Mouse (Mus musculus) CD4-positive helper T cell, adult 2 months (primary cell): ENCODE data around the gene Hecw2.

Experiments used
- DNase-seq: peaks from one replicate; pipeline ENCODE4 v3.0.0-alpha.2; 2012; ENCODE audit warnings: low read depth, missing footprints, low spot score

Gene Hecw2

DNA sequence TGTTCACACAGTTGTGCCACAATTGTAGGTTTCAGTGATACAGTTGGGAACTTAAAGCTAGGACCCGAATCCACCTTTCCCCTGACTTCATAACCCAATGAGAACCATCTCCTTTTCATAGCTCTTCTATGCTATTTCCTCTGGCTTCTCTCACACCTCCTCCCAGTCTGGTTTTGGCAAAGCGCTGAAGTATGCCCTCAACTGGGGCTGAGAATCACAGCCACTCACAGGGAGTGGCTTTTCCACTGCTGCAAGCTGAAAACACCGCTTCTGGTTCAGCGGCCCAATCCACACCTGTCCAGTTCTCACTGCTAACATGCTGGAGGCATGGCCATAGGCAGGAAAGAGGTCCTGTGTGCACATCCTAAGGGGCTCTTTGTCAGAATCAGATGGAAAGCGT, 300.7 kb downstream of the Hecw2 start:
- DNase-seq, result no peak

DNA sequence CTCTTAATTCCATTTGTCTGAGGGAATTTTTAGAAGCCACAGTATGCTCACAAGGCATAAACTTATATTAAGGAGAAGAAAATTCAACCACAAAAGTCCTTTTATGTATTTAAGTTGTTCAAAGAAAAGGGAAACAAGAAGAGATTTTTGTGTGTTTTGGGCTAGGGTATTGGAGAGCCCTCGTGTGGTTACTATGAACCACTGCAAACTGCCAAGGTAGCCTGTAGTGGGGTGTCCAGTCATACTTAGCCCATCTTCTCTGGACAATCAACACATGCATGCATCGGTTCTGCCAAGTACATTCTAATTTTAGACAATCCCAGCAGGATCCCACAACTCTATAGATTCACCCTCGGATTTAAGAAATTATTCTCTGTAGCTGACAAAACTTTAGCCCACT, 304.6 kb downstream of the Hecw2 start:
- DNase-seq, result peak; percentile 56

DNA sequence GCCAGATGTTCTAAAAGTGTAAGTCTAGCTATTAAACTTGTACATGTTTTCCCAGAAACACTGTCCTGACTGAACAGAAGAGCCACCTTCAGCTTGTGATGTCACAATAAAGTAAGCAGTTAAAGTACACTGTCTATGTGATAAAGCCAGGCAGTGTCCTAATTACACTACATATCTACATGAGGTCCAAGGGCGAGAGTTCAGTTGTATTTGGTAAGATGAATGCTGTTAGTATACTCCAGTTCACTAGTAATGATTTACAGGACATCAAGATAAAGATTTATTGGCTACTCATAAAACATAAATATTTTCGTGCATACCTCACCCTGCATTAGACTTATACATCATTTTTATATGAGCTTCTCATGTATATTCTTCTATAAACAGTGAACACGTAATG, 305.2 kb downstream of the Hecw2 start:
- DNase-seq, result no peak

DNA sequence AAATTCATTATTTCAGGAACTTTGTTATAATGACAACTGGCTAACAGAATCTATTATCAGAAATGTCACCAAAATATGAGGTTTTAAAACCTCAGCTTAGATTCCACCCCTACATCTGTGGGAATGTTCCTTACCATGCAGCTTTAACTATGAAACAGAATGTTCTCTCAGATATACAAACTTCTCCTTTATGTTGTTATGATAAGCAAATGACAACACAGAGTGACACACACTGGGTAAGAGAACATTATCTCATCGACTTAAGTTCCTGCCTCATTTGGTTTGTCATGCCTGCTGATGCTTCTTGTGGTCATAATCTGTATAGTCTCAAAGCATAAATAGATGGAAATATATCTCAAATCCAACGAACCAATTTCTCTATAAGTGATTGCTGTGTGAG, 312.5 kb downstream of the Hecw2 start:
- peak; percentile 34 for DNase-seq

DNA sequence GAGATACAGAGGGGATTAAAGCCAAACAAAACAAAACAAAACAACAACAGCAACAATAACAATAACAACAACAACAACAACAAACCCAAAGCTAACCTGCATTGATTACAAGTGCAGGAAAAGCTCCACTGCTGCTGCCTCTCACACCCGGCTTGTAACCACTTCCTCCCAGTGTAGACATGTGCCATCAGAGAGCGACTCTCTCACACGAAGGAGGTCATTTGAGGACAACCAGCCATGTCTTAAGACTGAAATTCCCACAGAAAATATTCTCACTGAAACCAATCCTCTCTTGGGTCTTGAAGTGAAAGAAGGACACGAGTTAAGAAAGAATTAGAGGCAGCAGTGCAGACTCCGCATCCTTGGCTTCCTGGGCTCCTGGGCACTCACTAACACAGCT, 319.0 kb downstream of the Hecw2 start:
- DNase-seq, result peak; percentile 61

DNA sequence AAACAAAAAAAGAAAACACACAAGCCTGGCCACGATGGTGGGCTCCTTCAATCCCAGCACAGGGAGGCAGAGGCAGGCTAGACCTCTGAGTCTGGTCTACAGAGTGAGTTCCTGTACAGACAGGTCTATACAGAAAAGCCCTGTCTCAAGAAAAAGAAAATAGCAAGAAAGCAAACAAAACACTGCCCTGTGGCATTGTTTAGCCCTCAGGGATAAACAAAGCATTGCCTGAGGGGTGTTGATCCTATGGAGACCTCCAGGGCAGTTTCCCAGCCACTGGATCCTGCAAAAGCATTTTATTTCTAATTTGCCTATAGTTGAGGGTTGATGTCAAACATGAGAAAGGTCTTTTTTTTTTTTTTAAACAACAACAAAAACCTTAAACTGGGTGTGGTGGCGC, 327.7 kb downstream of the Hecw2 start:
- no peak for DNase-seq

DNA sequence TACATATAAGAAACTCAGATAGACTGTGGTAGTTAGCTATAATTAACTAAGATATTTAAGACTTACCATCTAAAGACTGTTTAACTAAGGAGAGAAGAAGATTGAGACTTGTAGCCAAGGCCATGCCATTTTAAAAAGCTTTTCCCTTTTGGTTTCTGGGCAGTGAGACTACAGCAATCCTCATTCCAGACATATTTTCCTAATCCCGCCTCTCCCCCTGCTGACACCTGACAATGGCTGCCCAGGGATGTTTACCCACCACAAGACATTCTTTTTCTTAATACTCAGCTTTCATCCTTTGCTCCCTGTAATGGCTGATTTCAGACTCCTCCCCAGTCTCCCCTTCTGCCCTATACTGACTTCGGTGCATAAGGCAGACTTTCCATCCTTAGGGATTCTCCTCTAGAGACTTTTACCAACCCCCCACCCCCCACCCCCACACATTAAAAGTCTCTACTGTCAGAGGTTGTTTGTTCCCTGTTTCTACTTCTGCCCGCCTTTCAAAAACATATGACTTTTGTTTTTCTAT, 328.5 kb downstream of the Hecw2 start:
- no peak for DNase-seq

DNA sequence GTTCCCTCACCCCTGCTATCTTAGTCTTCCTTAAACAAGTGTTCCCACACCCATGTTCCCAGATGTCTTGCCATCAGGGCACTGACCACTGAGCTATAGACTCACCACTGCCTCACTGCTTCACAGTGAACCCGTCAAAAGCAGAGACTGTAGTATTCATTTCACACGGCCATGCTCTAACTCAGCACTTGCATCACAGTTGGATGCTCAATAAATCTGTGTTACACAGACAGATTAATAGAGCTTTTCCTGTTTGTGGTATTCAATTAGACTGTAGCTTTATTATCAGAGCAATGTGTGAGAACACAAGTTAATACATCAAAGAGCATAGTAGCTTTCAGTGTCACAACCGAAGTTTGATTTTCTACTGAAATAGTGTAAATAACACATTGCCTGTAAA, 330.9 kb downstream of the Hecw2 start:
- no peak for DNase-seq

DNA sequence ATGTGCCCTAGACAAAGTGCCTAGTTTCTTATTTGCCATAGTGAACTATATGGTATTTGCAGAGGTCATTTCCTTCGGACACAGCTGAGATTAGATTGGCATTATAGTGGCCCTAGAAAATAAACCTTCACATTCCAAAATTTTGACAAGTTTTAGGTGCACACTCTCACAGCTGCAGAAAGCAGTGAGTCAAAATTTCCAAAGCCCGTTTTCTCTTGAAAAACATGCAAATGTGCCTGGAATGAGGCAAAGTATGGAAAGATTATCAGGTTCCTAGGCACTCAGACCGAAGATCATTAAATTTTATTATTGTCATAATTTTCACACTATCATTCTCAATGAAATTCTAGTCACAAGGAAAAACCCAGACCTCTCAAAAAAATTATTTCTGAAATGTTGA, 334.4 kb downstream of the Hecw2 start:
- no peak for DNase-seq

DNA sequence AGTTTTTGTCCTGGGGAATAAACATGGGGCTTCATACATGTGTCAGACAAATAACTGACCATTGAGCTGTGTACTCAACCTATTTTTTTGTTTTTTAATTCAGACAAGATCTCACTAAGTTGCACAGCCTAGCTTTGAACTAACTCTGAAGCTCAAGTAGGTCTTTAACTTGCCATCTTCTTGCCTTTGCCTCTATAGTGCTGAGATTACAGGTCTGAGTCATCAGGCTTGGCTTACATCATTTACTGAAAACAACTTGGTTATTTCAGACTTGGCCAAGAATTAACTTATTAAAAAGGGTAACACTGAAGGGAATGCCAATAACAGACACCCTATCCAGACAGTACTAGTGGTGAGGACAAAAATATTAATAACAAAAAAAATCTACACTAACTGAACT, 335.8 kb downstream of the Hecw2 start:
- DNase-seq, result no peak

DNA sequence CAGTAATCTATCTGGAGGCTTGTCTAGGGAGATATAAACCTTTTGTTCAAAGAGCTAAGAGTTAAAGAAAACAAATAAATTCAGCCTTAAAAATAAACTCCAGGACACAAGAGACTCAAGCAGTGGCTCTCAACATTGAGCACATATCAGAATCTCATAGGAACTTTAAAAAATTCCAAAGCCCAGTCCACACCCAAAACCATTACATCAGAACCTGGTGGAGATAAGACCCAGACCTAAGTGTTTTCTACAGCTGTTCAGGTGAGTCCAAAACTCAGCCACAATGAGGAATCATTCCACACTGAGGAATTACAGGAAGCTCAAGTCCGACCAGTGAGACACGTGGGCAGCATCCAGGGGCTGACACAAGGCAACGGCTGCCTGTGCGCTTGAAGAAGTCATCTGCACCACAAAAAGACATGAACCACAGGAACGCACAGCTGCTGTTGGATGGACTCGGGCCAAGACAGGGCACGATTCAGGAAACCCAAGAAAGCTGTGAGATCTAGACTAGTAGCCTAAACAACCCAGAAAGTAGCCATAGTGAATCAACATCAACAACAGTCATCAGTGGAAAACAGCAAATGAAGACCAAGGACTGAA, 338.4 kb downstream of the Hecw2 start:
- DNase-seq, result no peak

DNA sequence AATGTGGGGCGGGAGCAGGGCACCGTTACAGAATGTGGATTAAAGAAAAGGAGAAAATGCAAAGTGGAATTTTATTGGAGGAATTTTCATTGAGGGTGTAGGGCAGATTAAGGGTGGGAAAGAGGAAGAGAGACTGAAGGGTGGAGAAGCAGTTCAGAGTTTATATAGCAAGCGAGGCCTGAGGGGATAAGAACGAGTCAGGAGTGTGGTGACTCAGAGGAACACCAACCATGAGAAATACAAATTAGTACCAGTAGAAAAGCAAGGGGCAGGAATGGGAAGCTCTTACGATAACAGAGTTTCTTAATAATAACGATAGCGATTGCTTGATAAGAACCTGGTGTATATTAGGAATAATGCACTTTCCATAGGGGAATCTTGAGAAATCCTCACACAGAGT, 339.2 kb downstream of the Hecw2 start:
- DNase-seq, result no peak

DNA sequence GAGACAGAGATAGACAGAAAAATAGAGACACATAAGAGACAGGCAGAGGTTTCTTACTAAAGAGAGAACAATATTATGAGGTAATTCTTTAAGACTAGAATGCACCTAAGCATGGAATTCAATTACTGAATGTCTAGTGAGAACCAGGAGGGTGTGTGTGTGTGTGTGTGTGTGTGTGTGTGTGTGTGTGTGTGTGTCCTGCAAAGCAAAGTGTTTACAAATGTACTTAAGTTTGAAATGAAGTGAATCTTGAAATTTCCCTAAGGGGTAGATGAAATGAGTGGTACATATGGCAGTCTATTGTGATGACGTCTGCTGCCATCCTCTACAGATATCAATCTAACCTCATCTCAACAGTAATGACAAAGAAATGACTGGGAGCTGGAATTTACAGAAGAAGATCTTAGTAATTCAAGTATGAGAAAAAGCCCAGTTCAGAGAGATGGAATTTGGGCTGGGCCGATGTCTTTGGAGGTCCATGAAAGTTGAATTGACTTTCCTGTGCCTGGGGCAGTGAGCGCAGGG, 342.8 kb downstream of the Hecw2 start:
- DNase-seq, result peak; percentile 79

DNA sequence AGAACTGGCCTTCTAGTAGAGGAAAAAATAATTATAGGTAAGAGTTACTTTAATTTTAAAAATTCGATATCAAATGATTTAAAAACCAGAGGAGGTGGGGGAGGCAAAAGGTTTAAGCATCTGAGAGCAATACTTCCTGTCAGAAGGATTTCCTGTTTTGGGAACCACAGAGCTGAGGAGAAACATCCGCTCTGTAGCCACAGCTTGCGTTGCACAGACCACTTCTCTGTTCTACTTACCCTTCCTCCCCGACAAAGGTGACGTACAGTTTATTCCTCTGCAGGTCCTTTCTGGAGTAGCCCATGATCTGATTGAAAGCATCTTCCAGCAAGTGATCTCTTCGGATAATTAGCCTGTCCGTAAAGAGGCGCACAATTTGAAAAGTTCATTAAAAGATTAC, 343.6 kb downstream of the Hecw2 start:
- DNase-seq, result peak; percentile 92

DNA sequence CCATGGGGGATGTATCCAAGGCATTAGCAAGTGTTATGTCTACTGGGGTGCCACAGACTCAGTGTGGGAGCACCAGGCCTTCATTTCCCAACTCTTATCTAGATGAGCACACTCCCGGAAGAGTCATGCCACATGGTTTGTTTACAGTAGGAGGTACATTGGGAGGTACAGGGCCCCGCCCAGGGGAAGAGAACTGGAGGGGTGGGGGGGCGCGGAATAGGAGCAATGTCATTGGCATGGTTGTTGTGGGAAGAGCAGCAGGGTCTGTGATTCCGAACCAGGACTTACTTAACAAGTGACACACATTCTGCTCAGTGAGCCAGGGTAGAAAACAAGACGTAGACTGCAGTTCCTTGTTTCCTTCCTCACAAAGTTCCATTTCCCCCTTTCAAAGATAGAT, 344.1 kb downstream of the Hecw2 start:
- DNase-seq, result peak; percentile 79

DNA sequence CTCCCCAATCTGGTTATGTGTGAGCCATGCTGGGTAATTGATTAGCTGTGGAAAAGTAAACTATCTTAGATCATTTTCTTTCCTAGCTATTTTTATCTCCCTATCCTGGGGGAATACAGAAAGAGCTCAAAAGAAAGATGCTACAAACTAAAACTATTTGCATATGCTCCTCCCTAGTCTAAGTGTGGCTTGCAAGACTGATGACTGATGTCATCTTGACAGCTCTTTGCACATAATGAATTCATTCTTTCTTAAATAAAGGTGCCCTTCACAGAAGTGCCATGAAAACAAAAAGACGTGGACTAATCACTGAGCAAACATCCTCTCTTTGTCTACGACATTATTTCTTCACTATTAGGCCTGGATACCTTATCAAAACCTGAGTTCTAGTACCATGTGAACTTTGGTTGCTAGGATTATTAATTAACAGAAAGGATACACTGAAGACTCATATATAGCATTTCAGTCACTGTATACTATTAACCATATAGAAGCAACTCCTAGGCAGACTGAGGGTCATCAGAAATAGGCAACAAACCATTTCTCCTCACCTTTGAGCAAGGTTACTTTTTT, 348.2 kb downstream of the Hecw2 start:
- DNase-seq, result no peak

DNA sequence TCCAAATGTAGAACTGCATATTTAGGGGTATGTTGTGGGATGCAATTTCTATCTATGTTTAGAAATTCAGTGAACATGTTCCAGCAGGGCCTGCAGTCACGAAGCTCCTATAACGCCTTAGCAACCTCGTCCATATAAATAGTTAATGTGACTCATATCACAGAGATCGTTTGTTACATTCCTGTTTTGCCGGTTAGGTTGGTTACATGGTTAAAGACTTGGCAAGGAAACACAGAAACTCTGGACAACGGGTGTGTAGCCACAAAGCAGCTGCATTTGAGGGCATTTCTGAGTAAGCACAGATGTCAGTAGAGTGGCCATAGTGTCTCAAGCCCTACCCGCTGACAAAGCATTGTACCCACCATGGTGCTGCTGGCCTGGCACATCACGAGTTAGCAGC, 349.1 kb downstream of the Hecw2 start:
- peak; percentile 29 for DNase-seq

DNA sequence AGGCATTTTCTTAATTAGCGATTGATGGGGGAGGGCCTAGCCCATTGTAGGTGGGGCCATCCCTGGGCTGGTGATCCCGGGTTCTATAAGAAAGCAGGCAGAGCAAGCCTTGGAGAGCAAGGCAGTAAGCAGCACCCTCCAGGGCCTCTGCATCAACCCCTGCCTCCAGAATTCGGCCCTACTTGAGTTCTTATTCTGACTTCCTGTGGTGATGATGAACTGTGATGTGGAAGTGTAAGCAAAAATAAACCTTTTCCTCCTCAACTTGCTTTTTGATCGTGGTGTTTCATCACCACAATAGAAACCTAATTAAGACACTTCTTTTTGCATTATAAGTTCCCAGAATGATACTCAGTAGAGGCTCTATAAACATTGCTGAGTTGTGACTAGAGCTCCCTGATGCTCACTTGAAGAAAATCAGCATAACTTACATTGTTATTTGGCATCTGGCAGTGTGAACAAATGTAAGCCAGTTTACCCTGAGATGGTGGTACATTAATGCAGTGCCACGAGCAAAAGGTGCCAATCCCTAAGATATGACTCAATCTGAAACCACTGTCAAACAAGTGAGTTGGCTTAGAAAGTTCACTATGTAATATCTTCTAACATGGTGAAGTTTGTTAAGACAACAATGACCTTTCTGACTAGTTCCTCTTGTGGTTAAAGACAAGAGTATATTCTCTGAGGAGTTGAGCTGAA, 349.9 kb downstream of the Hecw2 start:
- DNase-seq, result peak; percentile 73

DNA sequence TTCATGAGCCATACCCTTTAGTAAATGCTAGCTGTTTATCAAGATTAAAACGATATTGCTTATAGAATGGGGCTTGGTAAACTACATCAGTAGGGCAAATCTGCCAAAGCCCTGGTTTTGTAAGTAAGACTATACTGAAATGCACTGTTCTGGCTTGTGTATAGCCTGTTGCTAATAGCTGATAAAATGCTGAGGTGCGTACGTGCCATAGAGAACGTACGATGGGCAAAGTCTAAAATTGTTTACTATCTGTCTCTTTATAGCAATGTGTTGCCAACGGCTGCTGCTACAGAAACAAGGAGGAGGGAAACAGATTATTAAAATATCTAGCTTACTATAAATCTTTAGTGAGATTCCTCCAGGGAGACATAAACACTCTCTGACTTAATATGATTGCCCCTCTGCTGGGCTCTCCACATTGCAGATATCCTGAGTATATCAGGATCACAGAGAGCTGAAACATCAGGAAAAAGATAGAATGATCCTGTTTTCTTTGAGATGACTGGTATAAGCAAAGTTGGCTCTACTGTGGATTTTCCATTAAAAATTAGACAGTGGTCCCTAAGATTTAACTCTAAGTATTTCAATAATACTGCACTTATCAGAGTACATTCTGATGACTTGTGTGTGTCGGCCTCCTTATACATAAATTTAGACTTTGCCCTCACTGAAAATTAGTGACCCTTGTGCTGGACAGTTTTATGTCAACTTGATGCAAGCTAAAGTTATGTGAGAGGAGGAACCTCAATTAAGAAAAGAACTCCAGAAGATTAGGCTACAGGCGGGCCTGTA, 350.6 kb downstream of the Hecw2 start:
- no peak for DNase-seq

DNA sequence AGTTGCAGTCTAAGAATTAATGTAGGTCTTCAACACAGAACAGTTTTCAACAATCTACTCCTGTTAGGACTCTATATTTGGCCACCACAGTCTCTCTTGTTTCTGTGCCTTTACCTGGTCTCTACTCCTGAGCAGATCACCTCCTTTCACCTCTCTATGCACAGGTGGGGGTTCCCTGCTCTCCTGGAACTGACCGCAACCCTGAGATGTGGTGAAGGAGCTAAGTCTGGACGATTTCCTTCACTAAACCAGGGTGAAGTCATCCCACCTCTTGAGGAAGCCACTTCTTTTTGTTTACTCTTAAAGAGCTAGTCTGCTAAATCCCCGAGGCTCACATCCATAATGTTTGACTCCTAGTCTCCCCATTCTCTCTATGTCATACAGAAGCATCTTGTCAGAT, 351.9 kb downstream of the Hecw2 start:
- DNase-seq, result peak; percentile 64

DNA sequence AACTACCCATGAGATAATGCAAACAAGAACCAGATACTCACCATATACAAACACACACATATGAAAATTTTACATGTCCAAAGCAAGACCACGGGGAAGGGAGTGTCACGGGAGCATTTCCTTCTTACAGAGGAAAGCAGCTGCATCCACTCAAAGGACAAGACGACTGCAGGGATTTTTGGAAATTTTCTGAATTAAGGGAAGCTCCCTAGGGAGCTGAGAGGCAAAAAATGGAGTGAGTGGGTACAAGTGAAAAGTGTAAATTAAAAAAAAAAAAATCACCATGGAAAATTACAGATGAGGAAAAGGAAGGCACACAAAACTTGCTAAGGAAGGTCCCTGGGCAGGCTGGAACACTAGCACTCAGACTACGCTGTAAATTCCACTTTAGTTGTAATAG, 353.9 kb downstream of the Hecw2 start:
- no peak for DNase-seq

DNA sequence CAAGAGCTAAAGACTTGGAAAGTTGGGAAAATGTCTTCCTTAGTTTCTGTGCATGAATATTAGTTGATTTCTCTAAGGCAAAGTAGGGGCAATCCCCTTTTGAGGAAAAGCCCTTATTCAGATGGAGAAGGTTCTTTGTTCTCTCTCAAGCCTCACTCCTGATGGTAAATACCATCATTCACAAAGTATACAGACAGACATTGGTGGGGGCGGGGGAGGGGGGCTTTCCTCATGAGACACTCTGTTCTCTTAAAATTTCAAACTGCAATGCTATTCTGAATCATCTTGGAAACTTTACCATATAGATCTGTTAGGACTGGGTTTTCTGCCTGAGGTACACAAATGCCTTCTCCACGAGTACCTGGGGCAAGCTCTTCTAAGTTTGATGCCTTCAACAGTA, 355.6 kb downstream of the Hecw2 start:
- no peak for DNase-seq
